ENCODE assay signal across 18 mouse cellular contexts in the genomic region with DNA sequence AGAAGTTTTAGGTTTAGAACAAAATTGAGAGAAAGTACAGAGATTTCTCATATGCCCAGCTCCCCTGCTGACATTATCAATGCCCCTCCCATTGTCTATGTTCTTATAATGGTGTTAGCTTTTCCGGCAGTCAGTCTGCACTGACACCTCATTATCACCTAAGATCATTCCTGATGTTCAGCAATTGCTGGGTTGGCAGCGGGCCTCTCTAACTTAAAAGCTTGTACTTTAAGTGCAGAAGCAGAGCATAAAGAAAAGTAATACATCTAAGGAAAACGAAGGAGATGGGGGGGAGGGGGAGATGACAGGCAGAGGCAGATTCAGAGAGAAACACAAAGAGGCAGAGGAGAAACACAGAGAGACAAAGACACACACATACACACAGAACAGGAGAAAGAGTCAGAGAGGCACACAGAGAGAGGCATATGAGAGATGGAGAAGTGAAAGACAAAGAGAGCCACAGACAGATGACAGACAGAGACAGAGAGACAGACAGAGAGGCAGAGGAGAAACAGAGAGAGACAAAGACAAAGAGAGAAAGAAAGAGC. TPM values are rescaled to one million over a fixed set of nuclear protein-coding genes. Genes with fewer than 3 reads are reported as not detected.
DNase-seq lines count a peak whose midpoint lies in the region; ATAC-seq and TF ChIP-seq lines count a peak whose summit lies in the region.
"Had no signal": no experiment of that assay in that cellular context is flagged by ENCODE, and none has a peak within 500 bp of the region (broad histone marks: within the 10 kb centered on the region; RNA-seq: fewer than 3 reads in every experiment).

No protein-coding gene starts in this region.

- ATAC-seq in forebrain, embryonic 11.5 days (replicated peaks; ENCODE audit: low FRiP score), result no peak; the same call in 1 of the 2 replicates
- ATAC-seq in midbrain, postnatal 0 days (ENCODE audit: low FRiP score), result no peak
- no peak for ATAC-seq in midbrain, embryonic 11.5 days (ENCODE audit: low FRiP score)
- no peak for ATAC-seq in cerebellum, adult (ENCODE audit: insufficient number of reproducible peaks, low FRiP score, low TSS enrichment)

- WGBS in forebrain, embryonic 10.5 days, result 49% methylated on average over 3 of the region's 3 CpGs
- WGBS in forebrain, embryonic 11.5 days, result 36% methylated on average over 3 of the region's 3 CpGs
- 59% methylated on average over 3 of the region's 3 CpGs for WGBS in midbrain, embryonic 10.5 days
- 26% methylated on average over 3 of the region's 3 CpGs for WGBS in midbrain, postnatal 0 days
- 49% methylated on average over 3 of the region's 3 CpGs for WGBS in midbrain, embryonic 11.5 days
- 27% methylated on average over 3 of the region's 3 CpGs for WGBS in limb, embryonic 10.5 days

- H3K4me1 ChIP-seq in forebrain, embryonic 10.5 days, result peaks cover 6% of the 10 kb centered on the region
- H3K4me1 ChIP-seq in forebrain, embryonic 11.5 days (replicated peaks; ENCODE audit: control insufficient read depth, insufficient read depth, low read length), result no peaks in the 10 kb centered on the region
- peaks cover 6% of the 10 kb centered on the region for H3K4me1 ChIP-seq in midbrain, embryonic 10.5 days
- no peaks in the 10 kb centered on the region for H3K4me1 ChIP-seq in midbrain, postnatal 0 days (ENCODE audit: insufficient read depth, low read length)
- no peaks in the 10 kb centered on the region for H3K4me1 ChIP-seq in midbrain, embryonic 11.5 days (ENCODE audit: control insufficient read depth, insufficient read depth, low read length)
- peaks cover 4% of the 10 kb centered on the region; the same call in 1 of the 2 replicates for H3K4me1 ChIP-seq in limb, embryonic 10.5 days
- H3K4me1 ChIP-seq: limb, embryonic 13.5 days had no signal

- no peak for TF ChIP-seq CTCF in midbrain, postnatal 0 days (IDR thresholded peaks at IDR 0.05)

- H3K9ac ChIP-seq in forebrain, embryonic 11.5 days (ENCODE audit: low read length), result no peak overlapping the region; the same call in 1 of the 2 replicates
- no peak overlapping the region for H3K9ac ChIP-seq in midbrain, postnatal 0 days (replicated peaks; ENCODE audit: low read length, poor library complexity, severe bottlenecking)
- no peak overlapping the region for H3K9ac ChIP-seq in midbrain, embryonic 11.5 days (ENCODE audit: low read length)
- H3K9ac ChIP-seq: limb, embryonic 13.5 days; liver, embryonic 14.5 days had no signal

- peak overlapping the region; percentile 69 for H3K27ac ChIP-seq in forebrain, embryonic 10.5 days
- no peak overlapping the region for H3K27ac ChIP-seq in forebrain, embryonic 11.5 days (ENCODE audit: low read depth, low read length)
- H3K27ac ChIP-seq in midbrain, embryonic 10.5 days (replicated peaks), result peak overlapping the region; percentile 70
- H3K27ac ChIP-seq in midbrain, postnatal 0 days (ENCODE audit: low read depth, low read length), result no peak overlapping the region
- H3K27ac ChIP-seq in midbrain, embryonic 11.5 days (ENCODE audit: low read depth, low read length), result no peak overlapping the region
- no peak overlapping the region for H3K27ac ChIP-seq in limb, embryonic 10.5 days
- H3K27ac ChIP-seq: heart, embryonic 10.5 days; left cerebral cortex, adult 2 months; limb, embryonic 13.5 days; liver, embryonic 14.5 days had no signal

- H3K9me3 ChIP-seq in forebrain, embryonic 10.5 days, result no peaks in the 10 kb centered on the region
- no peaks in the 10 kb centered on the region for H3K9me3 ChIP-seq in forebrain, embryonic 11.5 days (ENCODE audit: control insufficient read depth, low read length)
- no peaks in the 10 kb centered on the region for H3K9me3 ChIP-seq in midbrain, embryonic 10.5 days (replicated peaks)
- H3K9me3 ChIP-seq in midbrain, postnatal 0 days (ENCODE audit: low read length), result no peaks in the 10 kb centered on the region
- H3K9me3 ChIP-seq in midbrain, embryonic 11.5 days (ENCODE audit: control insufficient read depth, low read length), result no peaks in the 10 kb centered on the region
- no peaks in the 10 kb centered on the region for H3K9me3 ChIP-seq in limb, embryonic 10.5 days (replicated peaks)
- H3K9me3 ChIP-seq: heart, embryonic 10.5 days; limb, embryonic 13.5 days had no signal

- H3K27me3 ChIP-seq in forebrain, embryonic 10.5 days (ENCODE audit: poor library complexity, severe bottlenecking), result no peaks in the 10 kb centered on the region
- no peaks in the 10 kb centered on the region for H3K27me3 ChIP-seq in forebrain, embryonic 11.5 days (ENCODE audit: control insufficient read depth, insufficient read depth, low read length)
- no peaks in the 10 kb centered on the region for H3K27me3 ChIP-seq in midbrain, embryonic 10.5 days (ENCODE audit: low read depth, poor library complexity, severe bottlenecking)
- H3K27me3 ChIP-seq in midbrain, postnatal 0 days (ENCODE audit: insufficient read depth, low read length), result no peaks in the 10 kb centered on the region
- no peaks in the 10 kb centered on the region for H3K27me3 ChIP-seq in midbrain, embryonic 11.5 days (ENCODE audit: control insufficient read depth, insufficient read depth, low read length)
- H3K27me3 ChIP-seq in limb, embryonic 10.5 days (ENCODE audit: low read depth, poor library complexity, severe bottlenecking), result no peaks in the 10 kb centered on the region
- H3K27me3 ChIP-seq: limb, embryonic 13.5 days had no signal

- no peak overlapping the region for H3K4me2 ChIP-seq in forebrain, embryonic 11.5 days (ENCODE audit: low read depth, low read length, severe bottlenecking)
- H3K4me2 ChIP-seq in midbrain, postnatal 0 days (ENCODE audit: low read depth, low read length, poor library complexity, severe bottlenecking), result no peak overlapping the region
- no peak overlapping the region for H3K4me2 ChIP-seq in midbrain, embryonic 11.5 days
- H3K4me2 ChIP-seq: limb, embryonic 13.5 days had no signal

- no peak for DNase-seq in forebrain, embryonic 10.5 days (ENCODE audit: extremely low spot score, low spot score)
- no peak for DNase-seq in forebrain, embryonic 11.5 days (ENCODE audit: low spot score)
- no peak for DNase-seq in midbrain, embryonic 10.5 days (ENCODE audit: low spot score)
- DNase-seq in midbrain, postnatal 0 days (ENCODE audit: low spot score), result no peak
- peak; percentile 87 for DNase-seq in midbrain, embryonic 11.5 days (ENCODE audit: low spot score, missing footprints)
- DNase-seq in limb, embryonic 10.5 days (ENCODE audit: low spot score), result no peak
- no peak for DNase-seq in urinary bladder, postnatal 4 days (ENCODE audit: low spot score in 2 of 2)
- DNase-seq: adrenal gland, adult 8-10 months; gastrocnemius, postnatal 36 days; heart, postnatal 10 days; kidney, adult 2 months; kidney, postnatal 14 days had no signal

- H3K36me3 ChIP-seq in forebrain, embryonic 10.5 days (replicated peaks), result no peaks in the 10 kb centered on the region
- no peaks in the 10 kb centered on the region for H3K36me3 ChIP-seq in forebrain, embryonic 11.5 days (ENCODE audit: control insufficient read depth, insufficient read depth, low read length)
- no peaks in the 10 kb centered on the region for H3K36me3 ChIP-seq in midbrain, embryonic 10.5 days
- no peaks in the 10 kb centered on the region for H3K36me3 ChIP-seq in midbrain, postnatal 0 days (ENCODE audit: insufficient read depth, low read length)
- H3K36me3 ChIP-seq in midbrain, embryonic 11.5 days (ENCODE audit: control insufficient read depth, insufficient read depth, low read length), result no peaks in the 10 kb centered on the region
- no peaks in the 10 kb centered on the region for H3K36me3 ChIP-seq in limb, embryonic 10.5 days
- H3K36me3 ChIP-seq: heart, embryonic 10.5 days; limb, embryonic 13.5 days had no signal

- no peak overlapping the region for H3K4me3 ChIP-seq in forebrain, embryonic 10.5 days
- H3K4me3 ChIP-seq in forebrain, embryonic 11.5 days (ENCODE audit: low read depth, low read length), result no peak overlapping the region
- H3K4me3 ChIP-seq in midbrain, embryonic 10.5 days, result no peak overlapping the region
- H3K4me3 ChIP-seq in midbrain, postnatal 0 days (ENCODE audit: low read depth, low read length), result no peak overlapping the region
- H3K4me3 ChIP-seq in midbrain, embryonic 11.5 days (ENCODE audit: low read depth, low read length), result no peak overlapping the region
- H3K4me3 ChIP-seq in limb, embryonic 10.5 days, result no peak overlapping the region
- H3K4me3 ChIP-seq: erythroblast, embryonic 14.5 days; heart, embryonic 10.5 days; left cerebral cortex, adult 2 months; limb, embryonic 13.5 days had no signal

RNA-seq across cellular contexts. Expression of gene Rgs2, which starts 21.1 kb away (rescaled TPM):
- polyA plus RNA-seq in forebrain, embryonic 10.5 days (2016; fragmentation: Nextera tagmentation; extraction: Ambion mirVana), result 30.9 and 34.2 TPM in 2 replicates
- polyA plus RNA-seq in forebrain, embryonic 11.5 days (2014; fragmentation: Nextera tagmentation; extraction: Ambion mirVana), result 58.9 and 61.1 TPM in 2 replicates
- polyA plus RNA-seq in midbrain, embryonic 10.5 days (2016; fragmentation: Nextera tagmentation; extraction: Ambion mirVana), result 48.0 and 54.3 TPM in 2 replicates
- total RNA-seq in midbrain, postnatal 0 days (2014; rRNA removed), result 26.4 and 34.4 TPM in 2 replicates
- 83.3 and 85.2 TPM in 2 replicates for polyA plus RNA-seq in midbrain, postnatal 0 days (2015; fragmentation: Nextera tagmentation; extraction: Ambion mirVana)
- polyA plus RNA-seq in midbrain, embryonic 11.5 days (2014; fragmentation: Nextera tagmentation; extraction: Ambion mirVana), result 83.6 and 90.7 TPM in 2 replicates
- 20.8 and 21.7 TPM in 2 replicates for polyA plus RNA-seq in limb, embryonic 10.5 days (2016; fragmentation: Nextera tagmentation; extraction: Ambion mirVana)

Comparison
In these comparisons a context has a peak if more than half of its experiments do, and no peak if none do; other contexts are left out.
1. H3K27ac ChIP-seq: peak in forebrain, embryonic 10.5 days (single experiment) and midbrain, embryonic 10.5 days (single experiment); none in forebrain, embryonic 11.5 days (single experiment), midbrain, postnatal 0 days (single experiment), midbrain, embryonic 11.5 days (single experiment) and limb, embryonic 10.5 days (single experiment).